Mouse (Mus musculus) cerebellum, postnatal 25 days (tissue): ENCODE measurements around the gene Mroh2a.

ENCODE experiments used
- DNase-seq, 2 experiments: peaks; one replicate each; pipeline ENCODE4 v3.0.0; 2021; ENCODE audit warnings: mixed read lengths in 2 of 2

Gene Mroh2a

GRCm38 (mm10) chr1:88296171-88296920 is 69.6 kb downstream of the Mroh2a start:
- no peak for DNase-seq

GRCm38 (mm10) chr1:88297480-88298258 is 70.9 kb downstream of the Mroh2a start:
- DNase-seq: no peak

GRCm38 (mm10) chr1:88298686-88299528 is 72.1 kb downstream of the Mroh2a start:
- no peak for DNase-seq

- DNase-seq: no peak
Measured at GRCm38 (mm10) chr1:88299529-88299945, 72.8 kb downstream of the Mroh2a start.

GRCm38 (mm10) chr1:88300301-88301050 is 73.7 kb downstream of the Mroh2a start:
- no peak for DNase-seq

GRCm38 (mm10) chr1:88301121-88302014 is 74.6 kb downstream of the Mroh2a start:
- no peak for DNase-seq

- no peak for DNase-seq
Measured at GRCm38 (mm10) chr1:88302057-88302740, 75.4 kb downstream of the Mroh2a start.

GRCm38 (mm10) chr1:88303762-88304161 is 77.0 kb downstream of the Mroh2a start:
- DNase-seq: no peak

- no peak for DNase-seq
Measured at GRCm38 (mm10) chr1:88304261-88304985, 77.6 kb downstream of the Mroh2a start.

GRCm38 (mm10) chr1:88305018-88305795 is 78.4 kb downstream of the Mroh2a start:
- no peak for DNase-seq

- no peak for DNase-seq
Measured at GRCm38 (mm10) chr1:88306543-88306942, 79.8 kb downstream of the Mroh2a start.

- no peak for DNase-seq
Measured at GRCm38 (mm10) chr1:88307180-88307579, 80.4 kb downstream of the Mroh2a start.

GRCm38 (mm10) chr1:88309020-88309419 is 82.2 kb downstream of the Mroh2a start:
- no peak for DNase-seq

- no peak for DNase-seq
Measured at GRCm38 (mm10) chr1:88309905-88310304, 83.1 kb downstream of the Mroh2a start.

GRCm38 (mm10) chr1:88310349-88310748 is 83.6 kb downstream of the Mroh2a start:
- DNase-seq: no peak
